In the genomic region with DNA sequence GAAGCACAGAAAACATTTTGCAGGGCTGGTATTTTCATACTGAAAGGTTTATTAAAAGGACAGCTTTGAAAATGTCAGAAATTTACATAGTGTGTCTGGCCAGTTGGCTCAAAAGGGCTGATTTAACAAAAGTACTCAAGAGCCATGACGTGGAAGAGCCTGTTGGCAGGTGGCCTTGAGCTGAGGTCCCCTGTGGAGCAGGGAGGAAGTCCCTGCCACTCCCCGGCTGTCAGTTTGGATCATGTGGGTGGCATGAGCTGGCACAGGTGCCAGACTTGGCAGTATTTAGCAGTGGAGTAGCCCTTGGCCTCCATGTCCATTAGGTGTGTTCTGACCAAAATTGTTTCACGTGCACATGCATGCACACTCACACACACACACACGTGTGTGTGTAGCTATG, we compare ENCODE assay signal across 14 mouse cellular contexts. TPM values are rescaled to one million over a fixed set of nuclear protein-coding genes. Genes with fewer than 3 reads are reported as not detected.
DNase-seq lines count a peak whose midpoint lies in the region; ATAC-seq and TF ChIP-seq lines count a peak whose summit lies in the region.
"Had no signal": no experiment of that assay in that cellular context is flagged by ENCODE, and none has a peak within 500 bp of the region (broad histone marks: within the 10 kb centered on the region; RNA-seq: fewer than 3 reads in every experiment).

No protein-coding gene starts in this region.

- DNase-seq in heart, adult 2 months = peak; percentile 45 to 59
- no peak for DNase-seq in heart, embryonic 10.5 days (ENCODE audit: low spot score)
- DNase-seq in adrenal gland, adult 8-10 months = peak; percentile 8
- DNase-seq in cerebellum, postnatal 4 days (ENCODE audit: low spot score in 2 of 2) = peak; percentile 33 to 87
- no peak for DNase-seq in lung, postnatal 36 days
- no peak for DNase-seq in kidney, postnatal 14 days
- DNase-seq: layer of hippocampus, adult 9-11 months; liver, postnatal 0 days; retina, postnatal 1 day; thymus, postnatal 36 days had no signal

- H3K36me3 ChIP-seq in heart, adult 2 months (ENCODE audit: control insufficient read depth, insufficient read depth, low read length) = peaks cover 2% of the 10 kb centered on the region
- H3K36me3 ChIP-seq in heart, embryonic 10.5 days = no peaks in the 10 kb centered on the region
- H3K36me3 ChIP-seq: kidney, embryonic 15.5 days; limb, embryonic 12.5 days had no signal

- no peak overlapping the region for H3K27ac ChIP-seq in heart, adult 2 months
- no peak overlapping the region for H3K27ac ChIP-seq in heart, embryonic 10.5 days
- H3K27ac ChIP-seq: kidney, embryonic 15.5 days; limb, embryonic 12.5 days had no signal

- no peaks in the 10 kb centered on the region for H3K27me3 ChIP-seq in heart, adult 2 months (ENCODE audit: control insufficient read depth, insufficient read depth, low read length)
- no peaks in the 10 kb centered on the region for H3K27me3 ChIP-seq in heart, embryonic 10.5 days (ENCODE audit: insufficient read depth, poor library complexity, severe bottlenecking)
- H3K27me3 ChIP-seq: kidney, embryonic 15.5 days; limb, embryonic 12.5 days had no signal

- peaks cover 6% of the 10 kb centered on the region for H3K4me1 ChIP-seq in heart, adult 2 months (ENCODE audit: control insufficient read depth, insufficient read depth, low read length)
- no peaks in the 10 kb centered on the region for H3K4me1 ChIP-seq in heart, embryonic 10.5 days
- H3K4me1 ChIP-seq: kidney, embryonic 15.5 days; limb, embryonic 12.5 days had no signal

- peak; percentile 89 for ATAC-seq in cerebellum, adult (ENCODE audit: insufficient number of reproducible peaks, low FRiP score, low TSS enrichment)
- ATAC-seq: CD4-positive, CD25-positive, alpha-beta regulatory T cell, adult 4 months; liver, postnatal 0 days had no signal

- no peak for TF ChIP-seq POLR2A in heart, adult 2 months (IDR thresholded peaks at IDR 0.05; ENCODE audit: insufficient read depth, low read depth, low read length)

- 45% methylated on average over 4 of the region's 4 CpGs for WGBS in heart, adult 2 months
- WGBS in heart, embryonic 10.5 days = 75% methylated on average over 4 of the region's 4 CpGs

- no peak overlapping the region for H3K4me3 ChIP-seq in heart, adult 2 months
- H3K4me3 ChIP-seq in heart, embryonic 10.5 days = no peak overlapping the region
- H3K4me3 ChIP-seq: kidney, embryonic 15.5 days; limb, embryonic 12.5 days had no signal

- TF ChIP-seq EP300 in heart, adult 2 months (IDR thresholded peaks at IDR 0.05; ENCODE audit: insufficient read depth, low read depth, low read length) = peak; percentile 84; the same call in 1 of the 2 replicates

- peaks cover 2% of the 10 kb centered on the region; the same call in 1 of the 2 replicates for H3K79me2 ChIP-seq in heart, adult 2 months (replicated peaks; ENCODE audit: control insufficient read depth, insufficient read depth, low read length)

- no peaks in the 10 kb centered on the region for H3K9me3 ChIP-seq in heart, embryonic 10.5 days
- H3K9me3 ChIP-seq: kidney, embryonic 15.5 days; limb, embryonic 12.5 days had no signal

- no peak overlapping the region for H3K9ac ChIP-seq in heart, adult 2 months (ENCODE audit: low read depth, low read length)
- H3K9ac ChIP-seq: kidney, embryonic 15.5 days; limb, embryonic 12.5 days; liver, postnatal 0 days had no signal

- no peak for TF ChIP-seq CTCF in heart, adult 2 months (IDR thresholded peaks at IDR 0.05)

- intact Hi-C loops in heart, adult 2 months (cut with DNase I) = no loop called here

RNA-seq across cellular contexts. Expression of a gene that starts 59.4 kb away (rescaled TPM):
- 100 to 1,000 TPM; 148 to 159 TPM for total RNA-seq in heart, adult 2 months (2021)
- 132 and 216 TPM in 2 replicates for polyA plus RNA-seq in heart, adult 2 months (2012; rRNA removed)
- 250 and 267 TPM in 2 replicates for polyA plus RNA-seq in heart, embryonic 10.5 days (2016; fragmentation: Nextera tagmentation; extraction: Ambion mirVana)
- 100 to 1,000 TPM; 183 to 208 (median 201) TPM for total RNA-seq in adrenal gland, adult 8-10 months (2022)

Comparison
In these comparisons a context has a peak if more than half of its experiments do, and no peak if none do; other contexts are left out.
1. DNase-seq: peak in heart, adult 2 months (2 of 2), adrenal gland, adult 8-10 months (single experiment) and cerebellum, postnatal 4 days (2 of 2); none in heart, embryonic 10.5 days (single experiment), lung, postnatal 36 days (single experiment) and kidney, postnatal 14 days (single experiment).